Mouse (Mus musculus): ENCODE data around the gene St6galnac4. TPM values are rescaled to one million over a fixed set of nuclear protein-coding genes. Genes with fewer than 3 reads are reported as not detected.

Gene St6galnac4
- polyA plus RNA-seq, 1 experiment from 2014 or later: 40.6 TPM

DNA sequence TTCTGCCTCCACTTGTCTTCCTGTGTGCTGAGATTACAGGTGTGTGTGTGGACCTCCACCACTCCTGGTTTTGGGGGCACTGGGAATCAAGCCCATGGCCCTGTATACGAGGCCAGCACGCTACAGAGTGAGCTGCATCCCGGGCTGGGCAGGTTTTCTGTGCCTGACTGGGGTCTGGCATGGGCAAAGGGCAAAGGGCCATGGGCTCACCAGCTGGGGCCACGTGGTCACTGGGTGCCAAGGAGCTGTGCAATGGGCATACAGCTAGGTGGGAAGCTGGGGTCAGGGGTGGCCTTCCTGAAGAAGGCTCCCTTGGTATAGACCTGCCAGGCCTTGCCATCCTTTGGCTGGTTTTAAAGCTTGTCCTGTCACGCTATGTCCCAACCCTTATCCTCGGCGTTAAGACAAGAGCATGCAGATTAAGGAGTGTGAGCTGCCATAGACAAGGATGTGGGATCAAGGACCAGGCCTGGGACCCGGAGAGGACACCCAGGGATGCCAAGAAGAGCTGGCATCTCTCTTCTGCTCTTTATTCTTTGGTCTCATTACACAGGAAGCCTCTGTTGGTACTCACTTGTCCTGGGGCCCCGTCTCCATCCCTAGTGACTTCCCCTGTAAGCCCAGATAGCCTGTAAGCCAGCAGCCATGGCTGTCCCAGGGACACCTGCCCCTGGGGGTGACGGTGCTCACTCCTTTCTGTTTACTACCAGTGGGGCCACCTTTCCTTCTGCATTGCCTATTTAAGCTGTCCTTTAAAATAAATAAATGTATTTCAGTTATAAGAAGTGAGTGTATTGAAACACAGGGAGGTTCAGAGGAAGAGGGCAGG is 47.6 kb downstream of the St6galnac4 start:
- ATAC-seq (replicated peaks; ENCODE audit: extremely low read depth, insufficient read depth, low FRiP score): no peak
- Histone ChIP-seq H3K4me2 (ENCODE audit: low read depth, low read length) (no peak overlapping the region), H3K9me3 (replicated peaks; ENCODE audit: control insufficient read depth, low read length) (no peaks in the 10 kb centered on the region), H3K4me3 (ENCODE audit: low read length) (no peak overlapping the region), H3K27ac (ENCODE audit: low read length) (peak overlapping the region; percentile 34), H3K36me3 (ENCODE audit: control insufficient read depth, insufficient read depth) (peaks cover 20% of the 10 kb centered on the region), H3K9ac (ENCODE audit: low read length) (0 out of 2 replicates have a peak overlapping the region, but pooled peaks have one; percentile 13), H3K4me1 (ENCODE audit: control insufficient read depth, insufficient read depth, low read length) (peaks cover 14% of the 10 kb centered on the region), H3K27me3 (ENCODE audit: control insufficient read depth, insufficient read depth, low read length) (no peaks in the 10 kb centered on the region)
- WGBS: 84% methylated on average over 10 of the region's 10 CpGs

- Histone ChIP-seq H3K4me3 (ENCODE audit: low read length) (no peak overlapping the region), H3K36me3 (ENCODE audit: control insufficient read depth, insufficient read depth) (peaks cover 16% of the 10 kb centered on the region), H3K9me3 (replicated peaks; ENCODE audit: control insufficient read depth, low read length) (no peaks in the 10 kb centered on the region), H3K27ac (ENCODE audit: low read length) (peak overlapping the region; percentile 45; the same call in 1 of the 2 replicates), H3K4me1 (ENCODE audit: control insufficient read depth, insufficient read depth, low read length) (peaks cover 18% of the 10 kb centered on the region), H3K4me2 (ENCODE audit: low read depth, low read length) (no peak overlapping the region), H3K9ac (ENCODE audit: low read length) (no peak overlapping the region), H3K27me3 (ENCODE audit: control insufficient read depth, insufficient read depth, low read length) (no peaks in the 10 kb centered on the region)
- WGBS: 69% methylated on average over 7 of the region's 7 CpGs
- ATAC-seq (replicated peaks; ENCODE audit: extremely low read depth, insufficient read depth, low FRiP score): no peak
Observed at GRCm38 (mm10) chr2:32636617-32637016, 49.7 kb downstream of the St6galnac4 start.

- peak; percentile 66 for ATAC-seq (replicated peaks; ENCODE audit: extremely low read depth, insufficient read depth, low FRiP score)
- H3K36me3 ChIP-seq (ENCODE audit: control insufficient read depth, insufficient read depth): peaks cover 10% of the 10 kb centered on the region
- H3K27me3 ChIP-seq (ENCODE audit: control insufficient read depth, insufficient read depth, low read length): no peaks in the 10 kb centered on the region
- 19% methylated on average over 11 of the region's 11 CpGs for WGBS
- H3K4me3 ChIP-seq (ENCODE audit: low read length): no peak overlapping the region
- H3K9ac ChIP-seq (ENCODE audit: low read length): peak overlapping the region; percentile 30
- H3K4me1 ChIP-seq (ENCODE audit: control insufficient read depth, insufficient read depth, low read length): peaks cover 26% of the 10 kb centered on the region
- no peaks in the 10 kb centered on the region for H3K9me3 ChIP-seq (replicated peaks; ENCODE audit: control insufficient read depth, low read length)
- H3K4me2 ChIP-seq (ENCODE audit: low read depth, low read length): no peak overlapping the region
- peak overlapping the region; percentile 68 for H3K27ac ChIP-seq (ENCODE audit: low read length)
Observed at GRCm38 (mm10) chr2:32637778-32638281, 50.9 kb downstream of the St6galnac4 start.

GRCm38 (mm10) chr2:32639632-32640031 is 52.7 kb downstream of the St6galnac4 start:
- Histone ChIP-seq H3K4me2 (ENCODE audit: low read depth, low read length) (no peak overlapping the region), H3K9me3 (replicated peaks; ENCODE audit: control insufficient read depth, low read length) (no peaks in the 10 kb centered on the region), H3K27ac (ENCODE audit: low read length) (peak overlapping the region; percentile 5; the same call in 1 of the 2 replicates), H3K4me1 (ENCODE audit: control insufficient read depth, insufficient read depth, low read length) (peaks cover 38% of the 10 kb centered on the region), H3K36me3 (ENCODE audit: control insufficient read depth, insufficient read depth) (peaks cover 4% of the 10 kb centered on the region; the same call in 1 of the 2 replicates), H3K27me3 (ENCODE audit: control insufficient read depth, insufficient read depth, low read length) (no peaks in the 10 kb centered on the region), H3K4me3 (ENCODE audit: low read length) (no peak overlapping the region), H3K9ac (ENCODE audit: low read length) (no peak overlapping the region)
- no peak for ATAC-seq (replicated peaks; ENCODE audit: extremely low read depth, insufficient read depth, low FRiP score)
- 43% methylated on average over 1 of the region's 1 CpGs for WGBS

- H3K27ac ChIP-seq (ENCODE audit: low read length): 0 out of 2 replicates have a peak overlapping the region, but pooled peaks have one; percentile 43
- no peak overlapping the region for H3K4me2 ChIP-seq (ENCODE audit: low read depth, low read length)
- WGBS: 47% methylated on average over 6 of the region's 6 CpGs
- H3K4me1 ChIP-seq (ENCODE audit: control insufficient read depth, insufficient read depth, low read length): peaks cover 43% of the 10 kb centered on the region
- no peaks in the 10 kb centered on the region for H3K36me3 ChIP-seq (ENCODE audit: control insufficient read depth, insufficient read depth)
- 0 out of 2 replicates have a peak overlapping the region, but pooled peaks have one; percentile 36 for H3K9ac ChIP-seq (ENCODE audit: low read length)
- ATAC-seq (replicated peaks; ENCODE audit: extremely low read depth, insufficient read depth, low FRiP score): no peak
- H3K9me3 ChIP-seq (replicated peaks; ENCODE audit: control insufficient read depth, low read length): no peaks in the 10 kb centered on the region
- H3K4me3 ChIP-seq (ENCODE audit: low read length): no peak overlapping the region
- H3K27me3 ChIP-seq (ENCODE audit: control insufficient read depth, insufficient read depth, low read length): no peaks in the 10 kb centered on the region
Observed at GRCm38 (mm10) chr2:32640550-32641051, 53.7 kb downstream of the St6galnac4 start.

DNA sequence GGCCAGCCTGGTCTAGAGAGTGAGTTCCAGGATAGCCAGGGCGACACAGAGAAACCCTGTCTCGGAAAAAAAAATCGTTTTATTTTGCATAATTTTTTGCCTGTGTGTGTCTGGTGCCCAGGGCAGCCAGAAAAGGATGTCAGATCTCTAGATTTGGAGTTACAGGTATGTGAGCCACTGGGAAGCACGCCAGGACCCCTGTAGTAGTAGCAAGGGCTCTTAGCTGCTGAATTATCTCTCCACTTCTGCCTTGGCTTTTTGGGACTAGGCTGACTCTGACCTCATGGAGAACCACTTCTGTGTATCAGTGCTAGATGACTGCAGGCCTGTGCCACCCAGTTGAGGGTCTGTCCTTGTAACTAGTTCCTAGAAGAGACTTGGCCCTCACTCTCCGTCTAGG is 54.9 kb downstream of the St6galnac4 start:
- Histone ChIP-seq H3K9ac (ENCODE audit: low read length) (no peak overlapping the region), H3K27me3 (ENCODE audit: control insufficient read depth, insufficient read depth, low read length) (no peaks in the 10 kb centered on the region), H3K4me1 (ENCODE audit: control insufficient read depth, insufficient read depth, low read length) (peaks cover 50% of the 10 kb centered on the region), H3K36me3 (ENCODE audit: control insufficient read depth, insufficient read depth) (no peaks in the 10 kb centered on the region), H3K4me3 (ENCODE audit: low read length) (no peak overlapping the region), H3K9me3 (replicated peaks; ENCODE audit: control insufficient read depth, low read length) (no peaks in the 10 kb centered on the region), H3K27ac (ENCODE audit: low read length) (peak overlapping the region; percentile 76), H3K4me2 (ENCODE audit: low read depth, low read length) (no peak overlapping the region)
- 68% methylated on average over 5 of the region's 5 CpGs for WGBS
- no peak for ATAC-seq (replicated peaks; ENCODE audit: extremely low read depth, insufficient read depth, low FRiP score)

DNA sequence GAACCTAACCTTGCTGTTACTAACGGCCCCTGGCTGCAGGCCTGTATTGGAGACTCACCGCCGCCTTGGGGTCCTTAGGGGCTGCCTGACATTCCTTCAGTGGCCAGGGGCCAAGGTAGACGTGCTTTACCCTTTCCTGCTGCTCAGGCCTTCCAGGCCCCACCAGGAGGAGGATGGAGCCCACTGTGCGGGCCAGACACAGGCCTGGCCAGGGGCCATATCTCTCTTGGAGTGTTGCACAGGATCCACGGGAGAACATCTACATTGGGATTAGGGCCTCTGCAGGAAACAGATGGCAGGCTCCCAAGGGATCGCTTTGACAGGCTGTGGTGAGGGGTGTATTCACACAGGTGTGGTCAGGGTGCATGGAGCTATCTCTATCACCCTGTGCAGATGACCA is 55.9 kb downstream of the St6galnac4 start:
- no peaks in the 10 kb centered on the region for H3K27me3 ChIP-seq (ENCODE audit: control insufficient read depth, insufficient read depth, low read length)
- H3K9me3 ChIP-seq (replicated peaks; ENCODE audit: control insufficient read depth, low read length): no peaks in the 10 kb centered on the region
- H3K4me1 ChIP-seq (ENCODE audit: control insufficient read depth, insufficient read depth, low read length): peaks cover 48% of the 10 kb centered on the region
- peak overlapping the region; percentile 76 for H3K27ac ChIP-seq (ENCODE audit: low read length)
- 23% methylated on average over 7 of the region's 7 CpGs for WGBS
- H3K36me3 ChIP-seq (ENCODE audit: control insufficient read depth, insufficient read depth): no peaks in the 10 kb centered on the region
- ATAC-seq (replicated peaks; ENCODE audit: extremely low read depth, insufficient read depth, low FRiP score): peak; percentile 57
- H3K4me2 ChIP-seq (ENCODE audit: low read depth, low read length): no peak overlapping the region
- H3K4me3 ChIP-seq (ENCODE audit: low read length): no peak overlapping the region
- 0 out of 2 replicates have a peak overlapping the region, but pooled peaks have one; percentile 24 for H3K9ac ChIP-seq (ENCODE audit: low read length)

DNA sequence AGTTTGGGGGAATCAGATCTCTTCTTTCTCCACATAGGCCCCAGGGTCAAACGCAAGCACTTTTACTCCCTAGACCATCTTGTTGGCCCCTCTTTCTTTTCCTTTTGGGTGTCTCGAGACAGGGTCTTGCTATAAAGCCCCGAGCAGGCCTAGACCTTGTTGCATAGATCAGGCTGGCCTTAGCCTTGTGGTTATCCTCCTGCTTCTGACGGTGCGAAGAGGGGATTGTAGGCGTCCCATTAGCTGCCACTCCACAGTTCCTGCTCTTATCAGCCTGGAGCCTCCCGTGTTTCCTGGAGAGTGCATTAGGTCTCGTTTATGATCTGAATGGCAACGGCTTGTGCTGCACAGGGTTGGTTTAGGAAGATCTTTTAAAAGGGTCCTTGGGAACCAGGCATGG is 57.2 kb downstream of the St6galnac4 start:
- Histone ChIP-seq H3K36me3 (ENCODE audit: control insufficient read depth, insufficient read depth) (no peaks in the 10 kb centered on the region), H3K27ac (ENCODE audit: low read length) (peak overlapping the region; percentile 58; the same call in 1 of the 2 replicates), H3K9me3 (replicated peaks; ENCODE audit: control insufficient read depth, low read length) (no peaks in the 10 kb centered on the region), H3K4me3 (ENCODE audit: low read length) (no peak overlapping the region), H3K4me2 (ENCODE audit: low read depth, low read length) (no peak overlapping the region), H3K27me3 (ENCODE audit: control insufficient read depth, insufficient read depth, low read length) (no peaks in the 10 kb centered on the region), H3K9ac (ENCODE audit: low read length) (no peak overlapping the region), H3K4me1 (ENCODE audit: control insufficient read depth, insufficient read depth, low read length) (peaks cover 44% of the 10 kb centered on the region)
- WGBS: 45% methylated on average over 9 of the region's 9 CpGs
- no peak for ATAC-seq (replicated peaks; ENCODE audit: extremely low read depth, insufficient read depth, low FRiP score)

Data from heart, embryonic 16.5 days (tissue).